ENCODE assay signal across 9 mouse cellular contexts in genomic region chr7:35733313-35734050, GRCm38 (mm10). TPM values are rescaled to one million over a fixed set of nuclear protein-coding genes. Genes with fewer than 3 reads are reported as not detected.
DNase-seq lines count a peak whose midpoint lies in the region; ATAC-seq and TF ChIP-seq lines count a peak whose summit lies in the region.
"Had no signal": no experiment of that assay in that cellular context is flagged by ENCODE, and none has a peak within 500 bp of the region (broad histone marks: within the 10 kb centered on the region; RNA-seq: fewer than 3 reads in every experiment).

No protein-coding gene starts in this region.

- H3K36me3 ChIP-seq in hindbrain, embryonic 14.5 days (replicated peaks; ENCODE audit: control insufficient read depth, insufficient read depth), result peaks cover 15% of the 10 kb centered on the region

- WGBS in cerebellum, adult 2 months, result 24% methylated on average over 14 of the region's 14 CpGs
- WGBS in hindbrain, embryonic 14.5 days, result 52% methylated on average over 14 of the region's 14 CpGs

- H3K4me2 ChIP-seq in hindbrain, embryonic 14.5 days (replicated peaks), result no peak overlapping the region

- no peaks in the 10 kb centered on the region for H3K27me3 ChIP-seq in cerebellum, adult 2 months (ENCODE audit: control insufficient read depth, insufficient read depth, low read length)
- no peaks in the 10 kb centered on the region for H3K27me3 ChIP-seq in hindbrain, embryonic 14.5 days (ENCODE audit: control insufficient read depth, insufficient read depth, low read length)

- TF ChIP-seq CTCF in cerebellum, adult 2 months (IDR thresholded peaks at IDR 0.05; ENCODE audit: borderline replicate concordance, insufficient read depth, low read depth, low read length), result no peak

- peak; percentile 65 to 71 for DNase-seq in cerebellum, postnatal 14 days
- no peak for DNase-seq in cerebellum, adult 2 months
- peak; percentile 39 for DNase-seq in layer of hippocampus, adult 9-11 months
- DNase-seq in layer of hippocampus, adult 8-10 months (ENCODE audit: low spot score in 2 of 2), result no peak
- peak; percentile 43 for DNase-seq in brain, adult 2 months (ENCODE audit: low read depth, low spot score)
- DNase-seq in hindbrain, embryonic 14.5 days (ENCODE audit: low spot score), result peak; percentile 41
- DNase-seq in thymus, postnatal 4 days, result no peak
- DNase-seq in left cerebral cortex, adult 18-20 months (ENCODE audit: low spot score in 2 of 2), result no peak

- TF ChIP-seq POLR2A in cerebellum, adult 2 months (IDR thresholded peaks at IDR 0.05; ENCODE audit: borderline replicate concordance, insufficient read depth, low read length), result no peak

- peak; percentile 53; the same call in 1 of the 2 replicates for ATAC-seq in hindbrain, embryonic 14.5 days (ENCODE audit: low FRiP score)

- no peaks in the 10 kb centered on the region; the same call in 1 of the 2 replicates for H3K4me1 ChIP-seq in cerebellum, adult 2 months (ENCODE audit: control insufficient read depth, insufficient read depth, low read length)
- peaks cover 13% of the 10 kb centered on the region; the same call in 1 of the 2 replicates for H3K4me1 ChIP-seq in hindbrain, embryonic 14.5 days (replicated peaks; ENCODE audit: control insufficient read depth, insufficient read depth, low read length)

- H3K4me3 ChIP-seq in cerebellum, adult 2 months (replicated peaks; ENCODE audit: insufficient read depth, low read depth, low read length), result no peak overlapping the region
- H3K4me3 ChIP-seq in hindbrain, embryonic 14.5 days (replicated peaks; ENCODE audit: low read length), result no peak overlapping the region

- no peak overlapping the region for H3K9ac ChIP-seq in hindbrain, embryonic 14.5 days

- H3K9me3 ChIP-seq in hindbrain, embryonic 14.5 days (ENCODE audit: control insufficient read depth, low read length), result no peaks in the 10 kb centered on the region

- H3K27ac ChIP-seq in cerebellum, adult 2 months (ENCODE audit: insufficient read depth, low read length), result no peak overlapping the region
- H3K27ac ChIP-seq in hindbrain, embryonic 14.5 days, result peak overlapping the region; percentile 79
- H3K27ac ChIP-seq: stomach, postnatal 0 days had no signal

RNA-seq across cellular contexts. Expression of gene Dpy19l3, which starts 20.8 kb away (rescaled TPM):
- polyA plus RNA-seq in cerebellum, adult 2 months (2012; rRNA removed), result 25.5 TPM in 2 replicates
- total RNA-seq in layer of hippocampus, adult 8-10 months (2022), result 10 to 100 TPM; 73.1 to 97.4 (median 87.4) TPM
- 57.5 and 61.0 TPM in 2 replicates for polyA plus RNA-seq in hindbrain, embryonic 14.5 days (2014; fragmentation: Nextera tagmentation; extraction: Ambion mirVana)
- total RNA-seq in left cerebral cortex, adult 18-20 months (2021), result 100 to 1,000 TPM in 1 of 2 experiments, 10 to 100 TPM in 1; 57.8 to 102 TPM

Comparison
In these comparisons a context has a peak if more than half of its experiments do, and no peak if none do; other contexts are left out.
1. DNase-seq: peak in cerebellum, postnatal 14 days (2 of 2), layer of hippocampus, adult 9-11 months (single experiment), brain, adult 2 months (single experiment) and hindbrain, embryonic 14.5 days (single experiment); none in cerebellum, adult 2 months (0 of 2), layer of hippocampus, adult 8-10 months (0 of 2), thymus, postnatal 4 days (single experiment) and left cerebral cortex, adult 18-20 months (0 of 2).